Mouse (Mus musculus): ENCODE measurements around the gene Pef1. TPM values are rescaled to one million over a fixed set of nuclear protein-coding genes. Genes with fewer than 3 reads are reported as not detected.

Gene Pef1
- total and polyA plus RNA-seq, 3 experiments, result 31.4 to 59.3 (median 38.0) TPM

DNA sequence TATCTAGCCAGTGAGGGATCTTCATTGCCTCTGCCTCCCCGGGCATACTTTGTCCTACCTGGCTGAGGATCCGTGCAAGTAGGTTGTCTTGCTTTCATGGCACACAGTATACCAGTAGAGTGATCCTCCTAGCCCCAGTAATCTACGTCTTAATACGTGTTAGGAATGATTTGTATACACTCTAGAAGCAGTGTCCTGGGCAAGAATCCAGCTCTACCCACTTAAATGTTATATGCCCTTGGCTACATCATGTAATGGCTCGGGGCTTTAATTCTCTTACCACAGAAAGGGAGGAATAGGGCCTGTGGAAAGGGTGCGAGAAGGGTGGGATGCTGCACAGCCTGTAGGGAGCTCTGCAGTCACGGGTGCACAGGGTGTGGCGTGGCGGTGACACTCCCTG, 7.3 kb downstream of the Pef1 start:
- Histone ChIP-seq H3K36me3 (ENCODE audit: control insufficient read depth, insufficient read depth, low read length) (peaks cover 2% of the 10 kb centered on the region; the same call in 1 of the 2 replicates), H3K4me3 (no peak overlapping the region), H3K27ac (no peak overlapping the region; the same call in 1 of the 2 replicates), H3K9ac (ENCODE audit: low read depth, low read length) (no peak overlapping the region), H3K79me2 (replicated peaks; ENCODE audit: control insufficient read depth, insufficient read depth, low read length) (peaks cover 9% of the 10 kb centered on the region; the same call in 1 of the 2 replicates), H3K27me3 (ENCODE audit: control insufficient read depth, insufficient read depth, low read length) (no peaks in the 10 kb centered on the region), H3K4me1 (ENCODE audit: control insufficient read depth, insufficient read depth, low read length) (peaks cover 7% of the 10 kb centered on the region)
- WGBS, result 80% methylated on average over 9 of the region's 9 CpGs
- DNase-seq, result no peak
- intact Hi-C loops (cut with DNase I), result no loop called here
- no peak for TF ChIP-seq EP300 (IDR thresholded peaks at IDR 0.05; ENCODE audit: insufficient read depth, low read depth, low read length)
- TF ChIP-seq CTCF (IDR thresholded peaks at IDR 0.05), result no peak
- TF ChIP-seq POLR2A (IDR thresholded peaks at IDR 0.05; ENCODE audit: insufficient read depth, low read depth, low read length), result no peak

DNA sequence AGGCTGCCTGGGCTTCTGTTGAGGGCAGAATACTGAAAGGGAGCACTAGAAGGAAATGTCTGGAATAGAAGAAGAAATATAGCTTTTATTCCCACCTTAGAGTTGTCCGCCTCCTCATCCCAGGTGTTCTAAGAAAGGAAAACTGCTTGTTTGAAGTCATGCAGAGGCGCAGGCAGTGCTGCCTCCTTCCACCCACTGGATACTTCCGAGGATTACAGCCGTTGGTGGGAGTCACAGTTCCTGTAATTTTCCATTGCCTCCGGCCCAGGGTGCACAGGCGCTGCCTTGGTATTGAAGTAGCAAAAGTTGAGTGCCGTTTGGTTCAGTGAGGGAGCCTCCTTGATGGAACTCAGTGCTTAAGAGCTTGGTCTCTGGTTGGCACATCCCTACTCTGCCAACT, 7.7 kb downstream of the Pef1 start:
- Histone ChIP-seq H3K4me1 (ENCODE audit: control insufficient read depth, insufficient read depth, low read length) (peaks cover 7% of the 10 kb centered on the region), H3K79me2 (replicated peaks; ENCODE audit: control insufficient read depth, insufficient read depth, low read length) (peaks cover 9% of the 10 kb centered on the region; the same call in 1 of the 2 replicates), H3K9ac (ENCODE audit: low read depth, low read length) (no peak overlapping the region), H3K36me3 (ENCODE audit: control insufficient read depth, insufficient read depth, low read length) (peaks cover 2% of the 10 kb centered on the region; the same call in 1 of the 2 replicates), H3K27me3 (ENCODE audit: control insufficient read depth, insufficient read depth, low read length) (no peaks in the 10 kb centered on the region), H3K27ac (no peak overlapping the region; the same call in 1 of the 2 replicates), H3K4me3 (no peak overlapping the region)
- no peak for DNase-seq
- no peak for TF ChIP-seq CTCF (IDR thresholded peaks at IDR 0.05)
- TF ChIP-seq POLR2A (IDR thresholded peaks at IDR 0.05; ENCODE audit: insufficient read depth, low read depth, low read length), result no peak
- no peak for TF ChIP-seq EP300 (IDR thresholded peaks at IDR 0.05; ENCODE audit: insufficient read depth, low read depth, low read length)
- intact Hi-C loops (cut with DNase I), result no loop called here
- 58% methylated on average over 7 of the region's 7 CpGs for WGBS

DNA sequence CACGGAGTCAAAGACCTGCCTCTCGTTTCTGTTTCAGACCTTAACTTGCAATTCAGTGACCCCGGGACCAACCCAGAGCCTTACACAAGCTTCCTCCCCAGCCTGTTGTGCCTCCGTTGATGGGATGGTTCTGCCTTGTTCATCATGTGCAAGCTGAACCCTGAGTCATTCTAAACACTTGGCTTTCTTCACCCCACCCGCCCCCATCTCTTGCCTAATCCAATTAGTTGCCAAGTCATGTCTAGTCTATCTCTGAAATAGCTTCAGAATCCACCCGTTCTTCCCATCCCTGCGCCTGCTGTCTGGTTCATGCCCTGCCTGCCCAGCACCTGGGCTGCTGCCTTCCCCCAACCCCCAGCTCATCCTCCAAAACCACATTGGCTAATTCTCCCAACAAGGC, 9.9 kb downstream of the Pef1 start:
- TF ChIP-seq POLR2A (IDR thresholded peaks at IDR 0.05; ENCODE audit: insufficient read depth, low read depth, low read length) (no peak), CTCF (IDR thresholded peaks at IDR 0.05) (no peak), EP300 (IDR thresholded peaks at IDR 0.05; ENCODE audit: insufficient read depth, low read depth, low read length) (no peak)
- Histone ChIP-seq H3K36me3 (ENCODE audit: control insufficient read depth, insufficient read depth, low read length) (peaks cover 2% of the 10 kb centered on the region; the same call in 1 of the 2 replicates), H3K27me3 (ENCODE audit: control insufficient read depth, insufficient read depth, low read length) (no peaks in the 10 kb centered on the region), H3K27ac (no peak overlapping the region), H3K4me3 (no peak overlapping the region), H3K9ac (ENCODE audit: low read depth, low read length) (no peak overlapping the region), H3K4me1 (ENCODE audit: control insufficient read depth, insufficient read depth, low read length) (peaks cover 5% of the 10 kb centered on the region), H3K79me2 (replicated peaks; ENCODE audit: control insufficient read depth, insufficient read depth, low read length) (peaks cover 12% of the 10 kb centered on the region)
- peak; percentile 60 to 65 for DNase-seq
- intact Hi-C loops (cut with DNase I), result no loop called here
- whole genome bisulfite sequencing, result 68% methylated on average over 7 of the region's 7 CpGs

DNA sequence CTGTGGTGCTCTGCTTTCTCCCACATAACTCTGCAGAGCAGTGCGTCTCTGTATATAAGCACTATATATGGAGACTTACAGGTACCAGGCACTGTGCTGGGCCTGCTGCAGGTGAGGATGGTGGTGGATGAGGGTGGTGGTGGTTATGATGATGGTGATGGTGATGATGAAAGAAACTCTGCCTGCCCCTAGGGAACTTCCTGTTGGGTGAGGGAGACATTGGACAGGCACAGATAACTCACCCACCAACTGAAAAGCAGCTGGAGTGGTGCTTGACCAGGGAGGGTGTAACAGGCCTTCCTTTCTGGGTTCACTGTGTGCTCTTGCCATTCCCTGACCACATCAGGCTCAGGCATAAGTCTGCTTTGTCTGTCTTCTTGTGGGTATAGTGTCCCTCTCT, 10.4 kb downstream of the Pef1 start:
- H3K27ac ChIP-seq, result no peak overlapping the region
- 97% methylated on average over 1 of the region's 1 CpGs for WGBS
- H3K4me3 ChIP-seq, result no peak overlapping the region
- H3K4me1 ChIP-seq (ENCODE audit: control insufficient read depth, insufficient read depth, low read length), result peaks cover 5% of the 10 kb centered on the region
- no peak for DNase-seq
- intact Hi-C loops (cut with DNase I), result no loop called here
- peaks cover 2% of the 10 kb centered on the region; the same call in 1 of the 2 replicates for H3K36me3 ChIP-seq (ENCODE audit: control insufficient read depth, insufficient read depth, low read length)
- H3K9ac ChIP-seq (ENCODE audit: low read depth, low read length), result no peak overlapping the region
- no peaks in the 10 kb centered on the region for H3K27me3 ChIP-seq (ENCODE audit: control insufficient read depth, insufficient read depth, low read length)
- no peak for TF ChIP-seq POLR2A (IDR thresholded peaks at IDR 0.05; ENCODE audit: insufficient read depth, low read depth, low read length)
- no peak for TF ChIP-seq CTCF (IDR thresholded peaks at IDR 0.05)
- no peak for TF ChIP-seq EP300 (IDR thresholded peaks at IDR 0.05; ENCODE audit: insufficient read depth, low read depth, low read length)
- H3K79me2 ChIP-seq (replicated peaks; ENCODE audit: control insufficient read depth, insufficient read depth, low read length), result peaks cover 13% of the 10 kb centered on the region

DNA sequence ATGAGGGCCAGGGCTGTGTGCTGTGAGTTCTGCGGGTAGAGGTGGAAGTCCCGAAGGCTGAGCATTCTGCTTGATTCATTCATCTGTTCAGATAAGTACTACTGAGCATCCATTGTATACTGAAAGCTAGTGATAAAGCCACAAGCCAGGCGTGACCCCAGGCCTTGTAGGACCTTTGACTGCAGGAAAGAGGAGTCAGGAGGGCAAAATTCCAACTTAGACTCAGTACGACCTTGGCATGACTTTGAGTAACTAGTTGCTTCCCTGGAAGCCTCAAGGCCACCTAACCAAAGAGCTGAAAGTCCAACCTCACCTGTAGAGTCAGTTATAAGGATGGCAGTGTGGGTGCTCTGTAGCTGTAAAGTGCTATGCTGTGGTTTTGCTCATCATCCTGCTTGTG, 18.4 kb downstream of the Pef1 start:
- Histone ChIP-seq H3K4me3 (no peak overlapping the region), H3K36me3 (ENCODE audit: control insufficient read depth, insufficient read depth, low read length) (no peaks in the 10 kb centered on the region), H3K9ac (ENCODE audit: low read depth, low read length) (no peak overlapping the region), H3K4me1 (ENCODE audit: control insufficient read depth, insufficient read depth, low read length) (no peaks in the 10 kb centered on the region), H3K27ac (no peak overlapping the region), H3K79me2 (replicated peaks; ENCODE audit: control insufficient read depth, insufficient read depth, low read length) (peaks cover 5% of the 10 kb centered on the region), H3K27me3 (ENCODE audit: control insufficient read depth, insufficient read depth, low read length) (no peaks in the 10 kb centered on the region)
- intact Hi-C loops (cut with DNase I), result no loop called here
- 46% methylated on average over 4 of the region's 4 CpGs for WGBS
- no peak for DNase-seq
- TF ChIP-seq POLR2A (IDR thresholded peaks at IDR 0.05; ENCODE audit: insufficient read depth, low read depth, low read length), result no peak
- no peak for TF ChIP-seq CTCF (IDR thresholded peaks at IDR 0.05)
- no peak for TF ChIP-seq EP300 (IDR thresholded peaks at IDR 0.05; ENCODE audit: insufficient read depth, low read depth, low read length)

DNA sequence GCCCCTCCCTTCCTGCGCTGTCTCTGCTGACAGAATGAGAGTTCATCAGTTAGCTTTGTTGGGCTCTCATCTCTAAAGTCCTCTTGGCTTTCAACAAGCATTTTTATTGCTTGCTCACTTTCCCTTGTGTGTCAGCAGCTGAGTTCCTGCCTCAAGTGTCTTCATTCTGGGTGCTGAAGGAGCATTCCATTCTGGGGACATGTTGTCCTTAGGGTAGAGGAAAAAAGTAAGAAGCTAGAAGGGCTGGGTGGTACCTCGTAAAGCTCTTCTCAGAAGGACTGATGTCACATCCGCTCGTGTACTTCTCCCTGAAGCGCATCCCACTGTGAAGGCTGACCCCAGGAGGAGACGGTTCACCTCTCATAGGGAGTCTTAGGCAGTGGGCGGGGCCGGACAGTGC, 19.2 kb downstream of the Pef1 start:
- Histone ChIP-seq H3K4me1 (ENCODE audit: control insufficient read depth, insufficient read depth, low read length) (no peaks in the 10 kb centered on the region), H3K36me3 (ENCODE audit: control insufficient read depth, insufficient read depth, low read length) (no peaks in the 10 kb centered on the region), H3K27ac (no peak overlapping the region), H3K27me3 (ENCODE audit: control insufficient read depth, insufficient read depth, low read length) (no peaks in the 10 kb centered on the region), H3K4me3 (no peak overlapping the region), H3K79me2 (replicated peaks; ENCODE audit: control insufficient read depth, insufficient read depth, low read length) (0 out of 2 replicates have a peak, but pooled peaks cover 2% of the 10 kb centered on the region), H3K9ac (ENCODE audit: low read depth, low read length) (no peak overlapping the region)
- intact Hi-C loops (cut with DNase I), result no loop called here
- DNase-seq, result no peak
- TF ChIP-seq CTCF (IDR thresholded peaks at IDR 0.05) (no peak), POLR2A (IDR thresholded peaks at IDR 0.05; ENCODE audit: insufficient read depth, low read depth, low read length) (no peak), EP300 (IDR thresholded peaks at IDR 0.05; ENCODE audit: insufficient read depth, low read depth, low read length) (no peak)
- WGBS, result 84% methylated on average over 8 of the region's 8 CpGs
